Mouse (Mus musculus) MEL (cell line): Measurements from ENCODE around the gene Rtraf. TPM values are rescaled to one million over a fixed set of nuclear protein-coding genes. Genes with fewer than 3 reads are reported as not detected.

Experiments
- DNase-seq: peaks from one replicate; pipeline ENCODE4 v3.0.0; 2011; ENCODE audit warnings: low read depth, low spot score
- H3K27ac ChIP-seq: 2 replicates; pipeline ENCODE4 v1.5.1; 2012; ENCODE audit warnings: low read depth, mild to moderate bottlenecking, control low read depth, low read length, moderate library complexity; ENCODE audit not compliant: control insufficient read depth
- H3K27me3 ChIP-seq, 2 experiments: fragments of 150-350 bp in 1 of 2; sonication (generic) in 1 of 2; 2 replicates each; pipeline ENCODE4 v1.6.1; 2012; ENCODE audit warnings: low read length in 2 of 2, mild to moderate bottlenecking in 2 of 2, improper control_type of control experiment in 1 of 2, moderate library complexity in 1 of 2; ENCODE audit not compliant: insufficient read depth in 2 of 2, control insufficient read depth in 1 of 2
- H3K36me3 ChIP-seq, 2 experiments: 2 replicates each; pipeline ENCODE4 v1.6.1; 2012 to 2014; ENCODE audit warnings: low read length in 2 of 2, improper control_type of control experiment in 1 of 2, inconsistent platforms in 1 of 2, mild to moderate bottlenecking in 1 of 2; ENCODE audit not compliant: insufficient read depth in 2 of 2, control insufficient read depth in 1 of 2
- H3K4me1 ChIP-seq, 2 experiments: fragments of 150-350 bp in 1 of 2; sonication (generic) in 1 of 2; 2 replicates each; pipeline ENCODE4 v1.6.1; 2012; ENCODE audit warnings: low read length in 2 of 2, improper control_type of control experiment in 1 of 2, mild to moderate bottlenecking in 1 of 2; ENCODE audit not compliant: insufficient read depth in 2 of 2, control insufficient read depth in 1 of 2
- H3K4me3 ChIP-seq, 2 experiments: fragments of 150-350 bp in 1 of 2; sonication (generic) in 1 of 2; 2 replicates each; pipeline ENCODE4 v1.5.1; 2012; ENCODE audit warnings: low read depth in 2 of 2, low read length in 2 of 2, mild to moderate bottlenecking in 2 of 2, moderate library complexity in 2 of 2, control low read depth in 1 of 2, improper control_type of control experiment in 1 of 2; ENCODE audit not compliant: control insufficient read depth in 1 of 2, insufficient read depth in 1 of 2
- H3K79me2 ChIP-seq: 2 replicates; pipeline ENCODE4 v1.6.1; 2012; ENCODE audit warnings: mild to moderate bottlenecking, low read length, moderate library complexity; ENCODE audit not compliant: control insufficient read depth, poor library complexity, insufficient read depth
- H3K9ac ChIP-seq: 2 replicates; pipeline ENCODE4 v1.6.1; 2012; ENCODE audit warnings: low read depth, mild to moderate bottlenecking, control low read depth, low read length, moderate library complexity; ENCODE audit not compliant: control insufficient read depth, poor library complexity, severe bottlenecking
- H3K9me3 ChIP-seq: fragments of 150-350 bp; sonication (generic); replicated peaks from 2 replicates; pipeline ENCODE4 v1.6.1; 2012; ENCODE audit warnings: mild to moderate bottlenecking, low read length, improper control_type of control experiment, moderate library complexity; ENCODE audit not compliant: insufficient read depth
- CTCF ChIP-seq, 3 experiments: IDR thresholded peaks in 2 of 3; conservative IDR thresholded peaks in 1 of 3; 2 replicates each; pipeline ENCODE4 v1.5.1; 2011 to 2012; ENCODE audit warnings: low read length in 3 of 3, low read depth in 2 of 3, mild to moderate bottlenecking in 2 of 3, improper control_type of control experiment in 1 of 3, inconsistent platforms in 1 of 3, mixed read lengths in 1 of 3, moderate library complexity in 1 of 3; ENCODE audit not compliant: control insufficient read depth in 1 of 3, insufficient read depth in 1 of 3, poor library complexity in 1 of 3, severe bottlenecking in 1 of 3
- ELF1 ChIP-seq: IDR thresholded peaks from 2 replicates; pipeline ENCODE4 v1.6.1; 2014; ENCODE audit warnings: low read depth, mild to moderate bottlenecking, inconsistent platforms, low read length, improper control_type of control experiment, moderate library complexity
- ETS1 ChIP-seq: IDR thresholded peaks from 2 replicates; pipeline ENCODE4 v1.6.1; 2012; ENCODE audit warnings: low read depth, mild to moderate bottlenecking, inconsistent platforms, low read length, improper control_type of control experiment, moderate library complexity
- GABPA ChIP-seq: IDR thresholded peaks from 2 replicates; pipeline ENCODE4 v1.6.1; 2012; ENCODE audit warnings: low read depth, mild to moderate bottlenecking, inconsistent platforms, low read length, improper control_type of control experiment, moderate library complexity
- GATA1 ChIP-seq: IDR thresholded peaks from 2 replicates; pipeline ENCODE4 v1.6.1; 2011; ENCODE audit warnings: low read depth, low read length, improper control_type of control experiment
- MAX ChIP-seq: IDR thresholded peaks from 2 replicates; pipeline ENCODE4 v1.6.1; 2011; ENCODE audit warnings: low read length, improper control_type of control experiment
- MAZ ChIP-seq: IDR thresholded peaks from 2 replicates; pipeline ENCODE4 v1.6.1; 2012; ENCODE audit warnings: low read depth, mild to moderate bottlenecking, inconsistent platforms, low read length, improper control_type of control experiment
- MEF2A ChIP-seq: IDR thresholded peaks from 2 replicates; pipeline ENCODE4 v1.6.1; 2014; ENCODE audit warnings: low read depth, mild to moderate bottlenecking, inconsistent platforms, low read length, improper control_type of control experiment; ENCODE audit not compliant: poor library complexity, insufficient replicate concordance, severe bottlenecking; ENCODE audit errors: extremely low read depth
- MYB ChIP-seq: IDR thresholded peaks from 2 replicates; pipeline ENCODE4 v1.6.1; 2011; ENCODE audit warnings: mild to moderate bottlenecking, low read depth, low read length, improper control_type of control experiment
- NRF1 ChIP-seq: IDR thresholded peaks from 2 replicates; pipeline ENCODE4 v1.6.1; 2014; ENCODE audit warnings: low read depth, mild to moderate bottlenecking, inconsistent platforms, low read length, improper control_type of control experiment, moderate library complexity; ENCODE audit not compliant: poor library complexity, insufficient read depth, severe bottlenecking
- POLR2A ChIP-seq, 2 experiments: IDR thresholded peaks; 2 replicates each; pipeline ENCODE4 v1.6.1; 2011 to 2012; ENCODE audit warnings: low read length in 2 of 2, mild to moderate bottlenecking in 2 of 2, control low read depth in 1 of 2, improper control_type of control experiment in 1 of 2, low read depth in 1 of 2, moderate library complexity in 1 of 2; ENCODE audit not compliant: control insufficient read depth in 1 of 2, insufficient read depth in 1 of 2, poor library complexity in 1 of 2
- POLR2AphosphoS5 ChIP-seq: IDR thresholded peaks from 2 replicates; pipeline ENCODE4 v1.6.1; 2012; ENCODE audit warnings: low read depth, borderline replicate concordance, mild to moderate bottlenecking, inconsistent platforms, low read length, moderate library complexity, mixed read lengths
- RAD21 ChIP-seq: IDR thresholded peaks from 2 replicates; pipeline ENCODE4 v1.6.1; 2011; ENCODE audit warnings: mild to moderate bottlenecking, low read depth, low read length, improper control_type of control experiment
- RCOR1 ChIP-seq: IDR thresholded peaks from 2 replicates; pipeline ENCODE4 v1.6.1; 2012; ENCODE audit warnings: low read depth, mild to moderate bottlenecking, inconsistent platforms, low read length, improper control_type of control experiment
- SIN3A ChIP-seq: IDR thresholded peaks from 2 replicates; pipeline ENCODE4 v1.6.1; 2012; ENCODE audit warnings: low read length, improper control_type of control experiment, inconsistent platforms
- SMC3 ChIP-seq: IDR thresholded peaks from 2 replicates; pipeline ENCODE4 v1.6.1; 2011; ENCODE audit warnings: low read depth, low read length, improper control_type of control experiment
- TAL1 ChIP-seq: IDR thresholded peaks from 2 replicates; pipeline ENCODE4 v1.6.1; 2012; ENCODE audit warnings: mild to moderate bottlenecking, inconsistent platforms, low read length, moderate library complexity, mixed read lengths
- TBP ChIP-seq: IDR thresholded peaks from 2 replicates; pipeline ENCODE4 v1.8.0; 2011; ENCODE audit warnings: low read depth, low read length, improper control_type of control experiment
- UBTF ChIP-seq: IDR thresholded peaks from 2 replicates; pipeline ENCODE4 v1.6.1; 2012; ENCODE audit warnings: low read depth, mild to moderate bottlenecking, inconsistent platforms, low read length, improper control_type of control experiment, moderate library complexity, borderline replicate concordance; ENCODE audit not compliant: insufficient read depth
- USF1 ChIP-seq: IDR thresholded peaks from 2 replicates; pipeline ENCODE4 v1.6.1; 2014; ENCODE audit warnings: low read depth, mild to moderate bottlenecking, inconsistent platforms, low read length, improper control_type of control experiment, moderate library complexity
- ZKSCAN1 ChIP-seq: IDR thresholded peaks from 2 replicates; pipeline ENCODE4 v1.6.1; 2012; ENCODE audit warnings: low read depth, mild to moderate bottlenecking, inconsistent platforms, low read length, improper control_type of control experiment, moderate library complexity
- ZMIZ1 ChIP-seq: IDR thresholded peaks from 2 replicates; pipeline ENCODE4 v1.6.1; 2012; ENCODE audit warnings: low read depth, mild to moderate bottlenecking, inconsistent platforms, low read length, improper control_type of control experiment, moderate library complexity
- polyA plus RNA-seq, 2 experiments: library from polyadenylated mRNA; stranded (reverse) in 1 of 2; unstranded in 1 of 2; fragments of >175 nt in 1 of 2; fragments of >200 nt in 1 of 2; gene quantifications; 2 replicates each; pipeline versions ENCODE4 v1.2.1 to v1.2.4; 2012; ENCODE audit warnings: low replicate concordance in 2 of 2, low read depth in 1 of 2; ENCODE audit not compliant: insufficient read length in 2 of 2, insufficient read depth in 1 of 2, missing spikeins in 1 of 2
- total RNA-seq: library from RNA; depleted of rRNA; stranded (reverse); fragments of 300-350 nt; gene quantifications from 2 replicates; pipeline ENCODE4 v1.2.3, GENCODE M21; 2012

Rtraf gene
- total and polyA plus RNA-seq, 3 experiments, result 90.4 to 117 TPM; not detected in 1

GRCm38 (mm10) chr14:19774036-19774628 lies 49.5 kb downstream of the Rtraf start:
- H3K79me2 ChIP-seq, result no peaks in the 10 kb centered on the region
- H3K36me3 ChIP-seq, result no peaks in the 10 kb centered on the region
- no peak for DNase-seq
- H3K27me3 ChIP-seq, result no peaks in the 10 kb centered on the region
- H3K27ac ChIP-seq, result no peak overlapping the region
- H3K9ac ChIP-seq, result no peak overlapping the region
- H3K4me3 ChIP-seq, result no peak overlapping the region
- TF ChIP-seq GABPA (no peak), POLR2AphosphoS5 (no peak), MEF2A (no peak), SMC3 (no peak), TAL1 (no peak), UBTF (no peak), TBP (no peak), RAD21 (no peak), USF1 (no peak), POLR2A (IDR thresholded peaks at IDR 0.05; ENCODE audit: control insufficient read depth in 1 of 2, insufficient read depth in 1 of 2, low read depth in 1 of 2, low read length in 2 of 2, poor library complexity in 1 of 2) (no peak), MAZ (no peak), ELF1 (no peak), SIN3A (no peak), ZMIZ1 (no peak), ETS1 (no peak), GATA1 (no peak)
- H3K4me1 ChIP-seq, result no peaks in the 10 kb centered on the region
- no peaks in the 10 kb centered on the region for H3K9me3 ChIP-seq

GRCm38 (mm10) chr14:19771173-19771572 lies 52.5 kb downstream of the Rtraf start:
- Histone ChIP-seq H3K27ac (no peak overlapping the region), H3K27me3 (no peaks in the 10 kb centered on the region; a peak in 1 of 4 replicates)
- TF ChIP-seq ZMIZ1 (no peak), MAX (no peak), NRF1 (no peak), RAD21 (no peak), MYB (no peak), USF1 (no peak), GATA1 (no peak), CTCF (IDR thresholded peaks at IDR 0.05 in 2 of 3, conservative IDR thresholded peaks at IDR 0.05 in 1 of 3; ENCODE audit: control insufficient read depth in 1 of 3, insufficient read depth in 1 of 3, low read depth in 2 of 3, low read length in 3 of 3, poor library complexity in 1 of 3, severe bottlenecking in 1 of 3) (no peak), MEF2A (no peak), ELF1 (no peak), ZKSCAN1 (no peak), RCOR1 (no peak)

More at GRCm38 (mm10) chr14:19771173-19771572, 52.5 kb downstream of the Rtraf start:
- H3K9me3 ChIP-seq, result no peaks in the 10 kb centered on the region
- DNase-seq, result no peak
- H3K36me3 ChIP-seq, result no peaks in the 10 kb centered on the region
- H3K4me1 ChIP-seq, result no peaks in the 10 kb centered on the region
- H3K9ac ChIP-seq, result no peak overlapping the region
- H3K4me3 ChIP-seq, result no peak overlapping the region
- no peaks in the 10 kb centered on the region for H3K79me2 ChIP-seq
